Mouse (Mus musculus): Measurements from ENCODE around the gene Zfp39. TPM values are rescaled to one million over a fixed set of nuclear protein-coding genes. Genes with fewer than 3 reads are reported as not detected.

The Zfp39 gene
- polyA plus RNA-seq, 1 experiment from 2014 or later: 6.7 TPM

Other genes starting within 250 kb of the Zfp39 start
- not detected in 2 replicates for gene Olfr322, start 245.4 kb downstream of the Zfp39 start, polyA plus RNA-seq (2014; fragmentation: Nextera tagmentation; extraction: Ambion mirVana)
- not detected in 2 replicates for gene Olfr320, start 223.1 kb downstream of the Zfp39 start, polyA plus RNA-seq (2014; fragmentation: Nextera tagmentation; extraction: Ambion mirVana)
- not detected in 2 replicates for gene Olfr319, start 205.1 kb downstream of the Zfp39 start, polyA plus RNA-seq (2014; fragmentation: Nextera tagmentation; extraction: Ambion mirVana)
- not detected in 2 replicates for gene Olfr318, start 180.2 kb downstream of the Zfp39 start, polyA plus RNA-seq (2014; fragmentation: Nextera tagmentation; extraction: Ambion mirVana)
- gene Olfr317, start 165.0 kb downstream of the Zfp39 start, polyA plus RNA-seq (2014; fragmentation: Nextera tagmentation; extraction: Ambion mirVana): not detected in 2 replicates
- not detected in 2 replicates for gene Olfr316, start 151.5 kb downstream of the Zfp39 start, polyA plus RNA-seq (2014; fragmentation: Nextera tagmentation; extraction: Ambion mirVana)
- not detected in 2 replicates for gene Olfr315, start 131.0 kb downstream of the Zfp39 start, polyA plus RNA-seq (2014; fragmentation: Nextera tagmentation; extraction: Ambion mirVana)
- not detected in 2 replicates for gene Olfr314, start 121.3 kb downstream of the Zfp39 start, polyA plus RNA-seq (2014; fragmentation: Nextera tagmentation; extraction: Ambion mirVana)
- 40.1 and 47.1 TPM in 2 replicates for gene Fam183b, start 102.3 kb downstream of the Zfp39 start, polyA plus RNA-seq (2014; fragmentation: Nextera tagmentation; extraction: Ambion mirVana)
- not detected in 2 replicates for gene Olfr313, start 89.2 kb downstream of the Zfp39 start, polyA plus RNA-seq (2014; fragmentation: Nextera tagmentation; extraction: Ambion mirVana)
- gene Olfr312, start 75.0 kb downstream of the Zfp39 start, polyA plus RNA-seq (2014; fragmentation: Nextera tagmentation; extraction: Ambion mirVana): not detected in 2 replicates
- not detected in 2 replicates for gene Olfr311, start 65.0 kb downstream of the Zfp39 start, polyA plus RNA-seq (2014; fragmentation: Nextera tagmentation; extraction: Ambion mirVana)
- 9.4 and 10.6 TPM in 2 replicates for gene Gm12258, start 57.1 kb downstream of the Zfp39 start, polyA plus RNA-seq (2014; fragmentation: Nextera tagmentation; extraction: Ambion mirVana)
- gene 2810021J22Rik, start 37.0 kb downstream of the Zfp39 start, polyA plus RNA-seq (2014; fragmentation: Nextera tagmentation; extraction: Ambion mirVana): 7.1 and 10.4 TPM in 2 replicates
- 0.05 TPM in 1 of 2 replicates, not detected in the other for gene Btnl10, start 13.7 kb upstream of the Zfp39 start, polyA plus RNA-seq (2014; fragmentation: Nextera tagmentation; extraction: Ambion mirVana)
- gene Rnf187, start 34.7 kb upstream of the Zfp39 start, polyA plus RNA-seq (2014; fragmentation: Nextera tagmentation; extraction: Ambion mirVana): 240 and 258 TPM in 2 replicates
- 24.9 and 26.3 TPM in 2 replicates for gene Hist3h2ba, start 44.7 kb upstream of the Zfp39 start, polyA plus RNA-seq (2014; fragmentation: Nextera tagmentation; extraction: Ambion mirVana)
- gene Hist3h2a, start 50.5 kb upstream of the Zfp39 start, polyA plus RNA-seq (2014; fragmentation: Nextera tagmentation; extraction: Ambion mirVana): 28.7 and 30.3 TPM in 2 replicates
- 0.24 and 0.28 TPM in 2 replicates for gene Trim17, start 50.5 kb upstream of the Zfp39 start, polyA plus RNA-seq (2014; fragmentation: Nextera tagmentation; extraction: Ambion mirVana)
- 16.5 and 19.6 TPM in 2 replicates for gene Trim11, start 73.9 kb upstream of the Zfp39 start, polyA plus RNA-seq (2014; fragmentation: Nextera tagmentation; extraction: Ambion mirVana)
- 2.0 and 2.2 TPM in 2 replicates for gene Obscn, start 232.2 kb upstream of the Zfp39 start, polyA plus RNA-seq (2014; fragmentation: Nextera tagmentation; extraction: Ambion mirVana)

Measured in intestine, embryonic 14.5 days (tissue).